Mouse (Mus musculus) ES-Bruce4 (cell line): Measurements from ENCODE around the gene Cacna1a. TPM values are rescaled to one million over a fixed set of nuclear protein-coding genes. Genes with fewer than 3 reads are reported as not detected.
A peak's percentile ranks its signal among the peaks of the same experiment; 100 is the strongest.

ENCODE experiments used
- H3K27ac ChIP-seq: 2 replicates; pipeline ENCODE4 v1.5.1; 2012; ENCODE audit warnings: low read length, inconsistent platforms; ENCODE audit not compliant: insufficient read depth
- H3K27me3 ChIP-seq: 2 replicates; pipeline ENCODE4 v1.6.1; 2012; ENCODE audit warnings: mild to moderate bottlenecking, low read length, inconsistent platforms; ENCODE audit not compliant: control insufficient read depth, poor library complexity, insufficient read depth, severe bottlenecking
- H3K36me3 ChIP-seq: 2 replicates; pipeline ENCODE4 v1.6.1; 2012; ENCODE audit warnings: inconsistent platforms, mild to moderate bottlenecking, low read length, moderate library complexity; ENCODE audit not compliant: control insufficient read depth, poor library complexity, insufficient read depth, severe bottlenecking
- H3K4me1 ChIP-seq: one replicate; pipeline ENCODE4 v1.8.1; 2011; ENCODE audit warnings: low read length; ENCODE audit not compliant: control insufficient read depth, insufficient read depth
- H3K4me3 ChIP-seq: 2 replicates; pipeline ENCODE4 v1.5.1; 2011; ENCODE audit warnings: low read depth, mild to moderate bottlenecking, low read length
- H3K9ac ChIP-seq: 2 replicates; pipeline ENCODE4 v1.6.1; 2012; ENCODE audit warnings: low read depth, mild to moderate bottlenecking, inconsistent platforms; ENCODE audit not compliant: poor library complexity, severe bottlenecking
- H3K9me3 ChIP-seq: replicated peaks from 2 replicates; pipeline ENCODE4 v1.6.1; 2012; ENCODE audit warnings: mild to moderate bottlenecking, low read length, inconsistent platforms; ENCODE audit not compliant: control insufficient read depth, poor library complexity, insufficient read depth, severe bottlenecking
- CTCF ChIP-seq: IDR thresholded peaks from one replicate; pipeline ENCODE4 v1.8.1; 2011; ENCODE audit warnings: low read depth, low read length
- EP300 ChIP-seq: IDR thresholded peaks from 2 replicates; pipeline ENCODE4 v1.6.1; 2011; ENCODE audit warnings: low read depth, low read length; ENCODE audit not compliant: insufficient read depth
- POLR2A ChIP-seq: IDR thresholded peaks from one replicate; pipeline ENCODE4 v1.8.1; 2011; ENCODE audit warnings: low read length; ENCODE audit not compliant: insufficient read depth
- polyA plus RNA-seq: library from polyadenylated mRNA; stranded (reverse); fragments of >200 nt; gene quantifications from 2 replicates; pipeline ENCODE4 v1.2.4, GENCODE M21; 2011; ENCODE audit warnings: low read depth; ENCODE audit not compliant: missing spikeins, insufficient read depth, insufficient read length

The Cacna1a gene
- polyA plus RNA-seq, 1 experiment: 24.0 TPM

- TF ChIP-seq CTCF (peak; percentile 4), EP300 (no peak)
Measured at GRCm38 (mm10) chr8:84569921-84570673, 181.9 kb downstream of the Cacna1a start.

GRCm38 (mm10) chr8:84577432-84577831 is 189.2 kb downstream of the Cacna1a start:
- Histone ChIP-seq H3K27me3 (no peaks in the 10 kb centered on the region), H3K36me3 (no peaks in the 10 kb centered on the region), H3K4me1 (no peaks in the 10 kb centered on the region), H3K9me3 (no peaks in the 10 kb centered on the region), H3K9ac (no peak overlapping the region), H3K27ac (no peak overlapping the region), H3K4me3 (no peak overlapping the region)
- TF ChIP-seq POLR2A (no peak), EP300 (no peak), CTCF (no peak)

More at GRCm38 (mm10) chr8:84569921-84570673, 181.9 kb downstream of the Cacna1a start:
- no peaks in the 10 kb centered on the region for H3K27me3 ChIP-seq
- H3K27ac ChIP-seq: no peak overlapping the region
- H3K9me3 ChIP-seq: no peaks in the 10 kb centered on the region
- no peaks in the 10 kb centered on the region; the same call in 1 of the 2 replicates for H3K36me3 ChIP-seq
- no peak overlapping the region for H3K9ac ChIP-seq
- H3K4me3 ChIP-seq: peak overlapping the region; percentile 14; the same call in 1 of the 2 replicates
- no peaks in the 10 kb centered on the region for H3K4me1 ChIP-seq

- peak overlapping the region; percentile 8 for H3K4me3 ChIP-seq
- H3K9me3 ChIP-seq: 0 out of 2 replicates have a peak, but pooled peaks cover under 1% of the 10 kb centered on the region
- no peaks in the 10 kb centered on the region for H3K27me3 ChIP-seq
- TF ChIP-seq CTCF (peak; percentile 93), EP300 (no peak), POLR2A (no peak)
- H3K27ac ChIP-seq: no peak overlapping the region
- H3K36me3 ChIP-seq: no peaks in the 10 kb centered on the region
- H3K9ac ChIP-seq: no peak overlapping the region
- no peaks in the 10 kb centered on the region for H3K4me1 ChIP-seq
Measured at GRCm38 (mm10) chr8:84579595-84579994, 191.4 kb downstream of the Cacna1a start.

- H3K9ac ChIP-seq: no peak overlapping the region
- peak; percentile 57 for TF ChIP-seq CTCF
- TF ChIP-seq EP300: no peak
- no peak overlapping the region for H3K4me3 ChIP-seq
- no peaks in the 10 kb centered on the region for H3K27me3 ChIP-seq
- H3K9me3 ChIP-seq: 0 out of 2 replicates have a peak, but pooled peaks cover 3% of the 10 kb centered on the region
- no peaks in the 10 kb centered on the region for H3K36me3 ChIP-seq
- H3K4me1 ChIP-seq: no peaks in the 10 kb centered on the region
- H3K27ac ChIP-seq: no peak overlapping the region
Measured at GRCm38 (mm10) chr8:84585311-84585710, 197.1 kb downstream of the Cacna1a start.

GRCm38 (mm10) chr8:84586221-84586620 is 198.0 kb downstream of the Cacna1a start:
- Histone ChIP-seq H3K4me3 (no peak overlapping the region), H3K36me3 (no peaks in the 10 kb centered on the region), H3K9ac (no peak overlapping the region), H3K27me3 (no peaks in the 10 kb centered on the region), H3K9me3 (0 out of 2 replicates have a peak, but pooled peaks cover 3% of the 10 kb centered on the region), H3K4me1 (no peaks in the 10 kb centered on the region), H3K27ac (no peak overlapping the region)
- TF ChIP-seq CTCF (no peak), EP300 (no peak), POLR2A (no peak)

- TF ChIP-seq EP300: no peak
- no peak for TF ChIP-seq CTCF
- TF ChIP-seq POLR2A: no peak
- H3K4me1 ChIP-seq: no peaks in the 10 kb centered on the region
- no peak overlapping the region for H3K27ac ChIP-seq
- no peak overlapping the region for H3K9ac ChIP-seq
- H3K27me3 ChIP-seq: no peaks in the 10 kb centered on the region
- no peak overlapping the region for H3K4me3 ChIP-seq
- no peaks in the 10 kb centered on the region for H3K36me3 ChIP-seq
- 0 out of 2 replicates have a peak, but pooled peaks cover 3% of the 10 kb centered on the region for H3K9me3 ChIP-seq
Measured at GRCm38 (mm10) chr8:84588498-84588897, 200.3 kb downstream of the Cacna1a start.
